Mouse (Mus musculus): ENCODE results near the gene Fance.

Fance gene

GRCm38 (mm10) chr17:28313212-28313879 is at the start of gene Fance:
Fance (plus strand) TSS chr17:28313519.
- peak; percentile 100 for DNase-seq (ENCODE audit: low read depth, low spot score)

GRCm38 (mm10) chr17:28267251-28267650 is 46.1 kb upstream of the Fance start:
- peak; percentile 54 for DNase-seq (ENCODE audit: low read depth, low spot score)

GRCm38 (mm10) chr17:28270165-28270564 is 43.2 kb upstream of the Fance start:
- peak; percentile 62 for DNase-seq (ENCODE audit: low read depth, low spot score)

- no peak for DNase-seq (ENCODE audit: low read depth, low spot score)
Observed at GRCm38 (mm10) chr17:28271537-28272266, 41.6 kb upstream of the Fance start.

- DNase-seq (ENCODE audit: low read depth, low spot score) = no peak
Observed at GRCm38 (mm10) chr17:28272281-28272680, 41.0 kb upstream of the Fance start.

- no peak for DNase-seq (ENCODE audit: low read depth, low spot score)
Observed at GRCm38 (mm10) chr17:28272837-28273236, 40.5 kb upstream of the Fance start.

GRCm38 (mm10) chr17:28274739-28275138 is 38.6 kb upstream of the Fance start:
- DNase-seq (ENCODE audit: low read depth, low spot score) = peak; percentile 56

- no peak for DNase-seq (ENCODE audit: low read depth, low spot score)
Observed at GRCm38 (mm10) chr17:28277226-28277625, 36.1 kb upstream of the Fance start.

GRCm38 (mm10) chr17:28277721-28278120 is 35.6 kb upstream of the Fance start:
- no peak for DNase-seq (ENCODE audit: low read depth, low spot score)

GRCm38 (mm10) chr17:28278156-28278555 is 35.2 kb upstream of the Fance start:
- DNase-seq (ENCODE audit: low read depth, low spot score) = no peak

- no peak for DNase-seq (ENCODE audit: low read depth, low spot score)
Observed at GRCm38 (mm10) chr17:28279236-28279635, 34.1 kb upstream of the Fance start.

GRCm38 (mm10) chr17:28279780-28280422 is 33.4 kb upstream of the Fance start:
- no peak for DNase-seq (ENCODE audit: low read depth, low spot score)

- DNase-seq (ENCODE audit: low read depth, low spot score) = no peak
Observed at GRCm38 (mm10) chr17:28280423-28280800, 32.9 kb upstream of the Fance start.

GRCm38 (mm10) chr17:28280831-28281377 is 32.4 kb upstream of the Fance start:
- DNase-seq (ENCODE audit: low read depth, low spot score) = peak; percentile 70

GRCm38 (mm10) chr17:28281866-28282441 is 31.4 kb upstream of the Fance start:
- no peak for DNase-seq (ENCODE audit: low read depth, low spot score)

- DNase-seq (ENCODE audit: low read depth, low spot score) = no peak
Observed at GRCm38 (mm10) chr17:28283199-28283598, 30.1 kb upstream of the Fance start.

- DNase-seq (ENCODE audit: low read depth, low spot score) = no peak
Observed at GRCm38 (mm10) chr17:28286133-28286532, 27.2 kb upstream of the Fance start.

GRCm38 (mm10) chr17:28286964-28287363 is 26.4 kb upstream of the Fance start:
- DNase-seq (ENCODE audit: low read depth, low spot score) = peak; percentile 80

GRCm38 (mm10) chr17:28287578-28287977 is 25.7 kb upstream of the Fance start:
- DNase-seq (ENCODE audit: low read depth, low spot score) = no peak

GRCm38 (mm10) chr17:28287980-28288379 is 25.3 kb upstream of the Fance start:
- DNase-seq (ENCODE audit: low read depth, low spot score) = peak; percentile 64

- DNase-seq (ENCODE audit: low read depth, low spot score) = no peak
Observed at GRCm38 (mm10) chr17:28290262-28290661, 23.1 kb upstream of the Fance start.

GRCm38 (mm10) chr17:28290671-28291070 is 22.6 kb upstream of the Fance start:
- DNase-seq (ENCODE audit: low read depth, low spot score) = no peak
